Mouse (Mus musculus) embryonic facial prominence, embryonic 13.5 days (tissue): Measurements from ENCODE around the gene Ptpn13. TPM values are rescaled to one million over a fixed set of nuclear protein-coding genes. Genes with fewer than 3 reads are reported as not detected.
A peak's percentile ranks its signal among the peaks of the same experiment; 100 is the strongest.

Experiments
- ATAC-seq: fragments of 200-750 bp; cut with Nextera tagmentation; 2 replicates; pipeline ENCODE4 v1.8.0; 2017; ENCODE audit warnings: low read depth; ENCODE audit not compliant: insufficient number of reproducible peaks, insufficient read depth, low FRiP score, low TSS enrichment
- H3K27ac ChIP-seq: fragments of 300-500 bp; sonication (generic); 2 replicates; pipeline ENCODE4 v1.5.1; 2015; ENCODE audit warnings: moderate library complexity, mild to moderate bottlenecking, inconsistent platforms
- H3K27me3 ChIP-seq: fragments of 300-500 bp; sonication (generic); 2 replicates; pipeline ENCODE4 v1.6.1; 2015; ENCODE audit warnings: mild to moderate bottlenecking, inconsistent platforms
- H3K36me3 ChIP-seq: fragments of 300-500 bp; sonication (generic); 2 replicates; pipeline ENCODE4 v1.6.1; 2015; ENCODE audit warnings: mild to moderate bottlenecking, inconsistent platforms
- H3K4me1 ChIP-seq: fragments of 300-500 bp; sonication (generic); 2 replicates; pipeline ENCODE4 v1.6.1; 2015; ENCODE audit warnings: inconsistent platforms
- H3K4me2 ChIP-seq: fragments of 300-500 bp; sonication (generic); 2 replicates; pipeline ENCODE4 v1.6.1; 2015; ENCODE audit warnings: moderate library complexity, mild to moderate bottlenecking, inconsistent platforms
- H3K4me3 ChIP-seq: fragments of 300-500 bp; sonication (generic); 2 replicates; pipeline ENCODE4 v1.5.1; 2015; ENCODE audit warnings: mild to moderate bottlenecking, inconsistent platforms
- H3K9ac ChIP-seq: fragments of 300-500 bp; sonication (generic); 2 replicates; pipeline ENCODE4 v1.6.1; 2015; ENCODE audit warnings: mild to moderate bottlenecking, inconsistent platforms
- H3K9me3 ChIP-seq: fragments of 300-500 bp; sonication (generic); 2 replicates; pipeline ENCODE4 v1.6.1; 2016; ENCODE audit warnings: inconsistent platforms
- WGBS: fragments of 180-500 bp; shearing (Covaris S2); methylation state at CpG from one replicate; pipeline ENCODE4 v1.1.7; 2015; ENCODE audit warnings: mixed read lengths; 5-methylcytosine and 5-hydroxymethylcytosine counted together
- polyA plus RNA-seq: library from polyadenylated mRNA; unstranded; fragments of >200 nt; fragmentation: Nextera tagmentation; extraction: Ambion mirVana; gene quantifications from 2 replicates; pipeline ENCODE4 v1.2.1, GENCODE M21; 2015

Gene Ptpn13
- polyA plus RNA-seq, 1 experiment from 2014 or later = 18.0 TPM

GRCm38 (mm10) chr5:103497480-103497879 is 72.5 kb downstream of the Ptpn13 start:
- ATAC-seq = no peak
- WGBS = 84% methylated on average over 2 of the region's 2 CpGs
- Histone ChIP-seq H3K27me3 (no peaks in the 10 kb centered on the region), H3K4me1 (peaks cover 7% of the 10 kb centered on the region), H3K4me3 (no peak overlapping the region), H3K4me2 (no peak overlapping the region), H3K27ac (no peak overlapping the region), H3K9me3 (no peaks in the 10 kb centered on the region), H3K9ac (no peak overlapping the region), H3K36me3 (peaks cover 10% of the 10 kb centered on the region)

- ATAC-seq = 0 out of 2 replicates have a peak, but pooled peaks have one; percentile 32
- WGBS = 30% methylated on average over 6 of the region's 6 CpGs
These were observed 74.3 kb downstream of the Ptpn13 start for GRCm38 (mm10) chr5:103499305-103499704.

GRCm38 (mm10) chr5:103501076-103501475 is 76.1 kb downstream of the Ptpn13 start:
- WGBS = 92% methylated on average over 9 of the region's 9 CpGs
- Histone ChIP-seq H3K4me3 (no peak overlapping the region), H3K4me2 (no peak overlapping the region), H3K27me3 (no peaks in the 10 kb centered on the region), H3K36me3 (peaks cover 10% of the 10 kb centered on the region; the same call in 1 of the 2 replicates), H3K9me3 (no peaks in the 10 kb centered on the region), H3K4me1 (peaks cover 7% of the 10 kb centered on the region), H3K9ac (no peak overlapping the region), H3K27ac (no peak overlapping the region)
- no peak for ATAC-seq

More at GRCm38 (mm10) chr5:103499305-103499704, 74.3 kb downstream of the Ptpn13 start:
- Histone ChIP-seq H3K27me3 (no peaks in the 10 kb centered on the region), H3K4me2 (no peak overlapping the region), H3K27ac (no peak overlapping the region; the same call in 1 of the 2 replicates), H3K4me3 (no peak overlapping the region), H3K36me3 (peaks cover 10% of the 10 kb centered on the region; the same call in 1 of the 2 replicates), H3K4me1 (peaks cover 7% of the 10 kb centered on the region), H3K9ac (no peak overlapping the region), H3K9me3 (no peaks in the 10 kb centered on the region)

GRCm38 (mm10) chr5:103501839-103502238 is 76.8 kb downstream of the Ptpn13 start:
- no peaks in the 10 kb centered on the region for H3K27me3 ChIP-seq
- H3K27ac ChIP-seq = no peak overlapping the region
- H3K9ac ChIP-seq = no peak overlapping the region
- H3K36me3 ChIP-seq = peaks cover 10% of the 10 kb centered on the region; the same call in 1 of the 2 replicates
- WGBS = 94% methylated on average over 6 of the region's 6 CpGs
- no peak for ATAC-seq
- H3K4me3 ChIP-seq = no peak overlapping the region
- peaks cover 7% of the 10 kb centered on the region for H3K4me1 ChIP-seq
- no peak overlapping the region for H3K4me2 ChIP-seq
- no peaks in the 10 kb centered on the region for H3K9me3 ChIP-seq

GRCm38 (mm10) chr5:103513162-103513561 is 88.2 kb downstream of the Ptpn13 start:
- Histone ChIP-seq H3K36me3 (peaks cover 10% of the 10 kb centered on the region; the same call in 1 of the 2 replicates), H3K9ac (no peak overlapping the region), H3K4me3 (no peak overlapping the region), H3K4me2 (no peak overlapping the region), H3K9me3 (no peaks in the 10 kb centered on the region), H3K27ac (no peak overlapping the region), H3K27me3 (no peaks in the 10 kb centered on the region), H3K4me1 (no peaks in the 10 kb centered on the region)
- WGBS = 84% methylated on average over 9 of the region's 9 CpGs
- ATAC-seq = no peak

- H3K9me3 ChIP-seq = no peaks in the 10 kb centered on the region
- H3K4me3 ChIP-seq = no peak overlapping the region
- H3K36me3 ChIP-seq = peaks cover 10% of the 10 kb centered on the region; the same call in 1 of the 2 replicates
- H3K27ac ChIP-seq = no peak overlapping the region
- 93% methylated on average over 7 of the region's 7 CpGs for WGBS
- H3K27me3 ChIP-seq = no peaks in the 10 kb centered on the region
- H3K4me1 ChIP-seq = no peaks in the 10 kb centered on the region; the same call in 1 of the 2 replicates
- H3K4me2 ChIP-seq = no peak overlapping the region
- ATAC-seq = no peak
- H3K9ac ChIP-seq = no peak overlapping the region
These were observed 89.4 kb downstream of the Ptpn13 start for GRCm38 (mm10) chr5:103514441-103514840.

GRCm38 (mm10) chr5:103515876-103516275 is 90.9 kb downstream of the Ptpn13 start:
- 78% methylated on average over 4 of the region's 4 CpGs for WGBS
- H3K9ac ChIP-seq = no peak overlapping the region
- no peak for ATAC-seq
- peaks cover 10% of the 10 kb centered on the region; the same call in 1 of the 2 replicates for H3K36me3 ChIP-seq
- no peak overlapping the region for H3K27ac ChIP-seq
- H3K4me2 ChIP-seq = no peak overlapping the region
- no peak overlapping the region for H3K4me3 ChIP-seq
- H3K9me3 ChIP-seq = no peaks in the 10 kb centered on the region
- no peaks in the 10 kb centered on the region for H3K27me3 ChIP-seq
- H3K4me1 ChIP-seq = peaks cover 5% of the 10 kb centered on the region; the same call in 1 of the 2 replicates

GRCm38 (mm10) chr5:103516555-103516954 is 91.6 kb downstream of the Ptpn13 start:
- Histone ChIP-seq H3K36me3 (peaks cover 10% of the 10 kb centered on the region; the same call in 1 of the 2 replicates), H3K27me3 (no peaks in the 10 kb centered on the region), H3K27ac (no peak overlapping the region), H3K4me1 (peaks cover 5% of the 10 kb centered on the region; the same call in 1 of the 2 replicates), H3K9ac (no peak overlapping the region), H3K9me3 (no peaks in the 10 kb centered on the region), H3K4me3 (no peak overlapping the region), H3K4me2 (no peak overlapping the region)
- no peak for ATAC-seq

- Histone ChIP-seq H3K4me1 (peaks cover 5% of the 10 kb centered on the region; the same call in 1 of the 2 replicates), H3K9ac (no peak overlapping the region), H3K27me3 (no peaks in the 10 kb centered on the region), H3K9me3 (no peaks in the 10 kb centered on the region), H3K4me2 (no peak overlapping the region), H3K27ac (no peak overlapping the region), H3K4me3 (no peak overlapping the region), H3K36me3 (peaks cover 10% of the 10 kb centered on the region)
- 81% methylated on average over 6 of the region's 6 CpGs for WGBS
- ATAC-seq = no peak
These were observed 92.6 kb downstream of the Ptpn13 start for GRCm38 (mm10) chr5:103517641-103518040.

- Histone ChIP-seq H3K9me3 (no peaks in the 10 kb centered on the region), H3K9ac (no peak overlapping the region), H3K36me3 (peaks cover 15% of the 10 kb centered on the region), H3K4me2 (no peak overlapping the region), H3K27me3 (no peaks in the 10 kb centered on the region), H3K4me3 (no peak overlapping the region), H3K27ac (no peak overlapping the region), H3K4me1 (peaks cover 5% of the 10 kb centered on the region; the same call in 1 of the 2 replicates)
- ATAC-seq = no peak
- WGBS = 87% methylated on average over 14 of the region's 14 CpGs
These were observed 93.9 kb downstream of the Ptpn13 start for GRCm38 (mm10) chr5:103518797-103519468.

GRCm38 (mm10) chr5:103522371-103522770 is 97.4 kb downstream of the Ptpn13 start:
- Histone ChIP-seq H3K27me3 (no peaks in the 10 kb centered on the region), H3K9me3 (no peaks in the 10 kb centered on the region), H3K36me3 (peaks cover 31% of the 10 kb centered on the region), H3K4me2 (no peak overlapping the region), H3K27ac (no peak overlapping the region), H3K4me1 (peaks cover 5% of the 10 kb centered on the region; the same call in 1 of the 2 replicates), H3K9ac (no peak overlapping the region), H3K4me3 (no peak overlapping the region)
- no peak for ATAC-seq
- 32% methylated on average over 3 of the region's 3 CpGs for WGBS
